Mouse (Mus musculus) CH12.LX (cell line): ENCODE results near the gene Esp1. TPM values are rescaled to one million over a fixed set of nuclear protein-coding genes. Genes with fewer than 3 reads are reported as not detected.
"Not testable (repeated sequence)": the region's sequence is repeated elsewhere in the genome, so short reads cannot be mapped to it uniquely, and the experiment has no call there.

Source experiments
- DNase-seq: peaks from one replicate; pipeline ENCODE4 v3.0.0-alpha.2; 2013; ENCODE audit errors: extremely low read depth
- H3K27ac ChIP-seq: 2 replicates; pipeline ENCODE4 v1.5.1; 2012; ENCODE audit warnings: low read depth, mild to moderate bottlenecking, control low read depth, moderate library complexity; ENCODE audit not compliant: insufficient read depth
- H3K27me3 ChIP-seq: replicated peaks from 2 replicates; pipeline ENCODE3; 2012; ENCODE audit warnings: inconsistent platforms
- H3K36me3 ChIP-seq, 2 experiments: replicated peaks in 1 of 2; 2 replicates each; pipeline versions ENCODE3 to v1.6.1; 2012; ENCODE audit warnings: inconsistent platforms in 1 of 2, low read length in 1 of 2, mild to moderate bottlenecking in 1 of 2, mixed read lengths in 1 of 2, moderate library complexity in 1 of 2; ENCODE audit not compliant: control insufficient read depth in 1 of 2, insufficient read depth in 1 of 2
- H3K4me1 ChIP-seq, 2 experiments: 2 replicates each; pipeline ENCODE4 v1.6.1; 2012; ENCODE audit warnings: inconsistent platforms in 1 of 2, moderate library complexity in 1 of 2; ENCODE audit not compliant: insufficient read depth in 2 of 2, control insufficient read depth in 1 of 2
- H3K4me2 ChIP-seq: 2 replicates; pipeline ENCODE4 v1.6.1; 2012; ENCODE audit warnings: low read depth, mild to moderate bottlenecking, control low read depth; ENCODE audit not compliant: poor library complexity, insufficient read depth, severe bottlenecking
- H3K4me3 ChIP-seq, 3 experiments: fragments of 150-350 bp in 1 of 3; sonication (generic) in 1 of 3; replicated peaks in 1 of 3; 2 replicates each; pipeline versions ENCODE3 to v1.5.1; 2011 to 2012; ENCODE audit warnings: low read depth in 2 of 3, low read length in 2 of 3, mild to moderate bottlenecking in 2 of 3, moderate library complexity in 2 of 3, control low read depth in 1 of 3, improper control_type of control experiment in 1 of 3, inconsistent platforms in 1 of 3, mixed read lengths in 1 of 3; ENCODE audit not compliant: poor library complexity in 1 of 3
- H3K79me2 ChIP-seq: replicated peaks from 2 replicates; pipeline ENCODE4 v1.6.1; 2012; ENCODE audit warnings: mild to moderate bottlenecking, moderate library complexity; ENCODE audit not compliant: control insufficient read depth, poor library complexity, insufficient read depth, severe bottlenecking; ENCODE audit errors: extremely low read depth
- H3K9ac ChIP-seq: 2 replicates; pipeline ENCODE4 v1.6.1; 2012; ENCODE audit warnings: low read depth, mild to moderate bottlenecking, control low read depth, moderate library complexity; ENCODE audit not compliant: insufficient read depth
- H3K9me3 ChIP-seq: replicated peaks from 2 replicates; pipeline ENCODE3; 2012; ENCODE audit warnings: low read length, inconsistent platforms, mixed read lengths
- BHLHE40 ChIP-seq: IDR thresholded peaks from 2 replicates; pipeline ENCODE4 v1.6.1; 2011; ENCODE audit warnings: mild to moderate bottlenecking, low read depth, low read length, improper control_type of control experiment
- CHD2 ChIP-seq: IDR thresholded peaks from 2 replicates; pipeline ENCODE4 v1.6.1; 2011; ENCODE audit warnings: low read length, improper control_type of control experiment
- ETS1 ChIP-seq: conservative IDR thresholded peaks from 2 replicates; pipeline ENCODE4 v1.6.1; 2012; ENCODE audit warnings: low read depth, mild to moderate bottlenecking, inconsistent platforms, low read length, improper control_type of control experiment, moderate library complexity
- HCFC1 ChIP-seq: IDR thresholded peaks from 2 replicates; pipeline ENCODE4 v1.6.1; 2012; ENCODE audit warnings: low read depth, mild to moderate bottlenecking, inconsistent platforms, low read length, improper control_type of control experiment
- IRF4 ChIP-seq: IDR thresholded peaks from 2 replicates; pipeline ENCODE4 v1.6.1; 2014; ENCODE audit warnings: low read depth, mild to moderate bottlenecking, inconsistent platforms, low read length, improper control_type of control experiment
- KAT2A ChIP-seq: IDR thresholded peaks from 2 replicates; pipeline ENCODE4 v1.6.1; 2012; ENCODE audit warnings: low read length, improper control_type of control experiment, inconsistent platforms; ENCODE audit not compliant: insufficient replicate concordance
- MEF2A ChIP-seq: IDR thresholded peaks from 2 replicates; pipeline ENCODE4 v1.6.1; 2014; ENCODE audit warnings: low read depth, mild to moderate bottlenecking, inconsistent platforms, low read length, improper control_type of control experiment, borderline replicate concordance
- NRF1 ChIP-seq: IDR thresholded peaks from 2 replicates; pipeline ENCODE4 v1.6.1; 2014; ENCODE audit warnings: low read depth, mild to moderate bottlenecking, inconsistent platforms, low read length, improper control_type of control experiment, moderate library complexity
- PAX5 ChIP-seq: IDR thresholded peaks from 2 replicates; pipeline ENCODE4 v1.6.1; 2012; ENCODE audit warnings: low read length, inconsistent platforms, mixed read lengths
- TCF12 ChIP-seq: IDR thresholded peaks from 2 replicates; pipeline ENCODE4 v1.6.1; 2014; ENCODE audit warnings: low read depth, mild to moderate bottlenecking, inconsistent platforms, low read length, improper control_type of control experiment
- USF1 ChIP-seq: IDR thresholded peaks from 2 replicates; pipeline ENCODE4 v1.6.1; 2014; ENCODE audit warnings: low read depth, mild to moderate bottlenecking, inconsistent platforms, low read length, improper control_type of control experiment
- ZC3H11A ChIP-seq: IDR thresholded peaks from 2 replicates; pipeline ENCODE4 v1.6.1; 2012; ENCODE audit warnings: low read depth, mild to moderate bottlenecking, inconsistent platforms, low read length, improper control_type of control experiment
- ZKSCAN1 ChIP-seq: IDR thresholded peaks from 2 replicates; pipeline ENCODE4 v1.6.1; 2012; ENCODE audit warnings: low read depth, inconsistent platforms, low read length, improper control_type of control experiment, borderline replicate concordance
- dilution Hi-C: fragments of 300-500 bp; cut with MboI; formaldehyde crosslinking; loops from 2 replicates; pipeline ENCODE4 v1.14.3; 2020; ENCODE audit warnings: low sequenced_read_pairs; ENCODE audit not compliant: extremely low pct_unique_long_range_greater_than_20kb, extremely low pct_ligation_motif_present
- in situ Hi-C: fragments of 300-500 bp; cut with MboI; formaldehyde crosslinking; loops from 3 replicates; pipeline ENCODE4 v1.14.3; 2019; ENCODE audit warnings: low sequenced_read_pairs, low pct_ligation_motif_present, low pct_unique_long_range_greater_than_20kb, mixed read lengths
- polyA plus RNA-seq: library from polyadenylated mRNA; unstranded; fragments of >175 nt; gene quantifications from 2 replicates; pipeline ENCODE4 v1.2.1, GENCODE M21; 2012; ENCODE audit warnings: low read depth; ENCODE audit not compliant: insufficient read length
- total RNA-seq, 2 experiments: library from RNA; depleted of rRNA; stranded (reverse); fragments of 300-350 nt in 1 of 2; fragments of >200 nt in 1 of 2; gene quantifications; 2 replicates each; pipeline ENCODE4 v1.2.3; 2012 to 2014

The Esp1 gene
- not detected in 2 replicates for total RNA-seq (2012; rRNA removed)
- not detected in 2 replicates for total RNA-seq (2014; rRNA removed)
- not detected in 2 replicates for polyA plus RNA-seq

- no peak within 1 kb of the TSS for H3K4me3 ChIP-seq
- dilution Hi-C loops: no loop called here
- H3K36me3 ChIP-seq: no peaks in the 10 kb centered on the region
- H3K4me2 ChIP-seq: no peak within 1 kb of the TSS
- H3K9ac ChIP-seq: no peak within 1 kb of the TSS
- no peak within 1 kb of the TSS for H3K27ac ChIP-seq
- no peak for TF ChIP-seq ETS1
- no peak for TF ChIP-seq MEF2A
- no peak for TF ChIP-seq ZKSCAN1
- no peak for TF ChIP-seq PAX5
- TF ChIP-seq BHLHE40: no peak
- no peak for TF ChIP-seq HCFC1
- no peak for TF ChIP-seq USF1
- TF ChIP-seq KAT2A: no peak
- no peak for TF ChIP-seq ZC3H11A
- no peak for TF ChIP-seq NRF1
- no peak for TF ChIP-seq CHD2
- no peak for TF ChIP-seq TCF12
- no peaks in the 10 kb centered on the region for H3K27me3 ChIP-seq
- H3K9me3 ChIP-seq: peaks cover 19% of the 10 kb centered on the region
- no peak for DNase-seq
- H3K79me2 ChIP-seq: no peaks in the 10 kb centered on the region
- in situ Hi-C loops: no loop called here
- H3K4me1 ChIP-seq: no peaks in the 10 kb centered on the region
Observed at GRCm38 (mm10) chr17:40726820-40727219, at the start of gene Esp1. Gene Esp1 (plus strand): TSS chr17:40727120.

DNA sequence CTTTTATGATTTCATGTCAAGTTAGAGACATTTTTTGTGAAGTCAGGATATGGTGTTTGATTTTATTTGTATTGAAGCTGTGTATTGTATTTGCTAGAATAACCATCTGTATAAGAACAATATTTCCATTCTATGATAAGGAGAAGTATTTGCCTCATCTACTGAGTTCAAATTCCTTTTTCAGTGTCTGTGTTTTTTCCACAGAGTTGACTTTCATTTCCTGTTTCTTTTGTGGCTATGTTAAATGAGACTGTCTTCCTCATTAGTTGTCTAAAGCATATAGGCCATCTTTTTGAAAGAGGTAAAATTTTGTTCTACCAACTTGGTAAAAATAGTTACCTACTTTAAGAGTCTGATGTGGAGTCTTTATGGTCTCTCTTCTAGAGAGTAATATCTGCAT, 10.6 kb upstream of the Esp1 start:
- Histone ChIP-seq H3K27me3 (no peaks in the 10 kb centered on the region), H3K9ac (no peak overlapping the region), H3K79me2 (no peaks in the 10 kb centered on the region), H3K4me3 (no peak overlapping the region), H3K27ac (no peak overlapping the region), H3K4me2 (no peak overlapping the region), H3K9me3 (peaks cover 3% of the 10 kb centered on the region), H3K4me1 (no peaks in the 10 kb centered on the region), H3K36me3 (no peaks in the 10 kb centered on the region)
- TF ChIP-seq IRF4: no peak
- in situ Hi-C loops (no loop called here), dilution Hi-C loops (no loop called here)
- DNase-seq: no peak

DNA sequence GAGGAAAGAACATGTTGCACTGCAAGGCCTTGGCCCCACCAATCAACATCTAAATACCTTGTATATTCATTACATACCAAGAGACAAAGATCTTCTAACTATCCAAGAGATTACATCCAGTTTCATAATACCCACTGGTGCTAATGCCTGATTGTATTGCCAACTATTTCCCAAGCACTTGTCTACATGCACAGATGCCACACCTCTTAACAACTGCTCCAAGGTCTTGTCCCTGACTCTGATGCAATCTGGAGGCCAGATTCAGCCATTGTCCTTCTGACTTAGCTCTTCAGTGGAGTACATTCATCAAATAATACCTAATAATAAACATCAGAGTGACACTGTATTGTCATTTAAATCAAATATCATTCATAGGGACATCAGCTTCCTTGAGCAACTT, 9.9 kb upstream of the Esp1 start:
- H3K9me3 ChIP-seq, H3K36me3 ChIP-seq, H3K4me1 ChIP-seq, H3K79me2 ChIP-seq, H3K4me3 ChIP-seq, H3K27ac ChIP-seq, dilution Hi-C loops, H3K27me3 ChIP-seq, H3K4me2 ChIP-seq, DNase-seq, in situ Hi-C loops, H3K9ac ChIP-seq: not testable (repeated sequence)
